Comparison of ENCODE assay signal across 12 mouse cellular contexts in the genomic region with DNA sequence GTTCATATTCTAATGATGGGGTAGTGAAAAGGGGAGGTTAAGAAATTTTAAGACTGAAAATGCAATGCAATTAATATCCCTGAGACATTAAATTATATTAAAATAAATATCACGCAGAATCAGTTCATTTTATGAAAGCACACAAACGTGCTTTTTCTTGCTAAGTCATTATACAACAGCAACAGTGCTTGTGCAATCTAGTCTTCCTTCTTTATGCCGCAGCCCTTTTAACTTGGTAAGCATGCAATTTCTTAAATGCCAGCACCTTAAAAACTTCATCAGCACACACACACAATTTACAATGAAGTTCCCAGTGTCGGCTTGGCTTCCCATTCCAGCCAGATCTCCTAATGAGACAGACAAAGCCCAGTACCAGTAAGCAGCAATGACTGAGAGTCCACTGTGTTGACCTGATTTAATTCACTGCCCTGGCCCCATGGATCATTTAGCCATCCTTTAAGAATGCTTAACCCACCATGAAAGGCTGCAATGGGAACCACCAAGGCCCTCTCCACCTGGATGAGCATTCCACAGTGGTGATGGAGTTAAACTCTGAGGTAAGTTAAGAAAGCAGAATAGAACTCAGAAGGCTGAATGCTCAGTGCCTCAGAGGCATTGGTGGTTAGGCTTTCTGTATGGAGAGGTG. TPM values are rescaled to one million over a fixed set of nuclear protein-coding genes. Genes with fewer than 3 reads are reported as not detected.
A peak's percentile ranks its signal among the peaks of the same experiment; 100 is the strongest.
DNase-seq lines count a peak whose midpoint lies in the region; ATAC-seq and TF ChIP-seq lines count a peak whose summit lies in the region.
"Had no signal": no experiment of that assay in that cellular context is flagged by ENCODE, and none has a peak within 500 bp of the region (broad histone marks: within the 10 kb centered on the region; RNA-seq: fewer than 3 reads in every experiment).

No protein-coding gene starts in this region.

- H3K4me3 ChIP-seq in kidney, embryonic 16.5 days (ENCODE audit: low read length), result no peak overlapping the region
- H3K4me3 ChIP-seq in forebrain, embryonic 12.5 days (replicated peaks), result no peak overlapping the region
- H3K4me3 ChIP-seq in neural tube, embryonic 11.5 days (ENCODE audit: low read depth, low read length), result no peak overlapping the region
- no peak overlapping the region for H3K4me3 ChIP-seq in left cerebral cortex, adult 2 months
- H3K4me3 ChIP-seq: limb, embryonic 13.5 days; lung, embryonic 15.5 days had no signal

- no peak overlapping the region for H3K27ac ChIP-seq in kidney, embryonic 16.5 days (ENCODE audit: low read length)
- peak overlapping the region; percentile 65 for H3K27ac ChIP-seq in forebrain, embryonic 12.5 days
- H3K27ac ChIP-seq in neural tube, embryonic 11.5 days (ENCODE audit: low read depth, low read length), result no peak overlapping the region
- no peak overlapping the region for H3K27ac ChIP-seq in left cerebral cortex, adult 2 months
- H3K27ac ChIP-seq: limb, embryonic 13.5 days; lung, embryonic 15.5 days had no signal

- POLR2A ChIA-PET in Patski (lab: Charles Lee), result interaction anchor here (1.1 kb wide), 1 partner anchor 10 kb away, joined by 3 read pairs; no protein-coding TSS in a partner anchor

- H3K9me3 ChIP-seq in kidney, embryonic 16.5 days (ENCODE audit: low read length), result no peaks in the 10 kb centered on the region
- no peaks in the 10 kb centered on the region for H3K9me3 ChIP-seq in forebrain, embryonic 12.5 days
- no peaks in the 10 kb centered on the region for H3K9me3 ChIP-seq in neural tube, embryonic 11.5 days (ENCODE audit: control insufficient read depth, low read length)
- H3K9me3 ChIP-seq: limb, embryonic 13.5 days; lung, embryonic 15.5 days had no signal

- H3K4me1 ChIP-seq in kidney, embryonic 16.5 days (ENCODE audit: insufficient read depth, low read length), result peaks cover 21% of the 10 kb centered on the region
- H3K4me1 ChIP-seq in forebrain, embryonic 12.5 days, result peaks cover 41% of the 10 kb centered on the region
- H3K4me1 ChIP-seq in neural tube, embryonic 11.5 days (ENCODE audit: control insufficient read depth, insufficient read depth, low read length), result peaks cover 14% of the 10 kb centered on the region
- H3K4me1 ChIP-seq: lung, embryonic 15.5 days had no signal

- no peak overlapping the region for H3K4me2 ChIP-seq in kidney, embryonic 16.5 days (replicated peaks; ENCODE audit: low read depth, low read length)
- H3K4me2 ChIP-seq in forebrain, embryonic 12.5 days, result no peak overlapping the region
- H3K4me2 ChIP-seq in neural tube, embryonic 11.5 days (ENCODE audit: low read depth), result no peak overlapping the region
- H3K4me2 ChIP-seq: limb, embryonic 13.5 days; lung, embryonic 15.5 days had no signal

- H3K9ac ChIP-seq in kidney, embryonic 16.5 days (replicated peaks; ENCODE audit: low read length), result no peak overlapping the region
- H3K9ac ChIP-seq in forebrain, embryonic 12.5 days, result no peak overlapping the region
- H3K9ac ChIP-seq in neural tube, embryonic 11.5 days (ENCODE audit: low read length), result no peak overlapping the region
- H3K9ac ChIP-seq: limb, embryonic 13.5 days; lung, embryonic 15.5 days had no signal

- H3K36me3 ChIP-seq in kidney, embryonic 16.5 days (ENCODE audit: insufficient read depth, low read length), result no peaks in the 10 kb centered on the region
- no peaks in the 10 kb centered on the region for H3K36me3 ChIP-seq in forebrain, embryonic 12.5 days (replicated peaks)
- no peaks in the 10 kb centered on the region for H3K36me3 ChIP-seq in neural tube, embryonic 11.5 days (ENCODE audit: control insufficient read depth, insufficient read depth, low read length)
- H3K36me3 ChIP-seq: lung, embryonic 15.5 days had no signal

- no peak for DNase-seq in kidney, postnatal 4 days
- no peak for DNase-seq in Patski (ENCODE audit: low read depth, low spot score)
- DNase-seq in neural tube, embryonic 11.5 days (ENCODE audit: low spot score), result peak; percentile 60
- no peak for DNase-seq in gastrocnemius, postnatal 25 days
- no peak for DNase-seq in left cerebral cortex, adult 2 months (ENCODE audit: extremely low spot score in 1 of 2, low spot score in 2 of 2)
- DNase-seq in urinary bladder, postnatal 25 days (ENCODE audit: low spot score), result no peak
- DNase-seq: adrenal gland, postnatal 14 days; cerebellum, adult 11-12 months had no signal

- H3K27me3 ChIP-seq in kidney, embryonic 16.5 days (ENCODE audit: insufficient read depth, low read length), result no peaks in the 10 kb centered on the region
- H3K27me3 ChIP-seq in Patski, result peaks cover 9% of the 10 kb centered on the region
- peaks cover 11% of the 10 kb centered on the region for H3K27me3 ChIP-seq in forebrain, embryonic 12.5 days
- peaks cover 3% of the 10 kb centered on the region; the same call in 1 of the 2 replicates for H3K27me3 ChIP-seq in neural tube, embryonic 11.5 days (ENCODE audit: control insufficient read depth, insufficient read depth, low read length)
- H3K27me3 ChIP-seq: limb, embryonic 13.5 days; lung, embryonic 15.5 days had no signal

- intact Hi-C loops in left cerebral cortex, adult 2 months (cut with DNase I), result no loop called here

- 0 out of 2 replicates have a peak, but pooled peaks have one; percentile 46 for ATAC-seq in kidney, embryonic 16.5 days (ENCODE audit: low FRiP score, low TSS enrichment)
- ATAC-seq in Patski, result peak; percentile 86
- ATAC-seq in forebrain, embryonic 12.5 days (ENCODE audit: low FRiP score), result peak; percentile 69; the same call in 1 of the 2 replicates
- peak; percentile 42 for ATAC-seq in neural tube, embryonic 11.5 days (ENCODE audit: insufficient read depth, low FRiP score, low TSS enrichment)

- CTCF ChIA-PET in Patski (lab: Charles Lee), result no interaction called here

- 88% methylated on average over 4 of the region's 4 CpGs for WGBS in kidney, embryonic 16.5 days
- WGBS in forebrain, embryonic 12.5 days, result 17% methylated on average over 4 of the region's 4 CpGs
- 53% methylated on average over 4 of the region's 4 CpGs for WGBS in neural tube, embryonic 11.5 days

- in situ Hi-C loops in Patski (cut with MboI; ENCODE audit: low pct_unique_long_range_greater_than_20kb), result no loop called here

- TF ChIP-seq CTCF in Patski (IDR thresholded peaks at IDR 0.05), result no peak
- TF ChIP-seq CTCF in left cerebral cortex, adult 2 months (IDR thresholded peaks at IDR 0.05), result no peak

RNA-seq across cellular contexts. Expression of a gene that starts 32.3 kb away (rescaled TPM):
- 13.4 and 14.6 TPM in 2 replicates for polyA plus RNA-seq in kidney, embryonic 16.5 days (2015; fragmentation: Nextera tagmentation; extraction: Ambion mirVana)
- polyA plus RNA-seq in Patski (2021), result 2.9 TPM
- polyA plus RNA-seq in forebrain, embryonic 12.5 days (2016; fragmentation: Nextera tagmentation; extraction: Ambion mirVana), result 35.5 and 36.6 TPM in 2 replicates
- polyA plus RNA-seq in neural tube, embryonic 11.5 days (2014; fragmentation: Nextera tagmentation; extraction: Ambion mirVana), result 30.5 and 34.3 TPM in 2 replicates
- total RNA-seq in gastrocnemius, postnatal 25 days (2021), result 10 to 100 TPM; 15.2 to 18.6 TPM
- total RNA-seq in left cerebral cortex, adult 2 months (2021), result 10 to 100 TPM; 36.0 to 39.1 TPM
